Mouse (Mus musculus): ENCODE measurements around the gene Gm10322.
A peak's percentile ranks its signal among the peaks of the same experiment; 100 is the strongest.

The Gm10322 gene

DNA sequence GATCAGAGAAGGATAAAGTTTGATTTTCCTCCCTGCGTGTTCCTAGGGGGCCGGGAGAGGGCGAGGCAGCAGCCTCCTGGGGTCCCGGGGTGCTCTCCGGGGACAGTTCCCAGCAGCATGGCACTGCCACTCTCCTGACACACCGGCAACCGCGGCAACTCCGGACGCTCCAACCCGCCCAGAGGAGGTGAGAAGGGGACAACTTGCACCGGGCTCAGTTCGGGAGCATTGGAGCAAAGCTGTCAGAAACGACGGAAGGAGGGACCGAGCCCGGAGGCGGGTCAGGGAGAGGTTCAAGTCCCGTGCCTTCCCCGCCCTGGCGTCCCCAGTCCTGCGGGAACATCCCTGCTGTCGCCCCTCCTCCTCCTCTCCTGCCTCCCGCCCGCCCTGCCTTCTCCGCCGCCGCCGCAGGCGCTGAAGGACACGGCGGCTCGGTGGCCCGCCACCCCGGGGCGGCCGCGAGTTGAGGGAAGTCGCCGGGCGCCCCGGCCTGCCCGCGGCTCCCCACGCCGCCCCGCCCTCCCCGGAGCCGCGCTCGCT lies at the start of gene Gm10322:
TSS of gene Gm10322 (plus strand) at position 83 of the 540 bp plus-strand sequence.
- DNase-seq: peak; percentile 77

DNA sequence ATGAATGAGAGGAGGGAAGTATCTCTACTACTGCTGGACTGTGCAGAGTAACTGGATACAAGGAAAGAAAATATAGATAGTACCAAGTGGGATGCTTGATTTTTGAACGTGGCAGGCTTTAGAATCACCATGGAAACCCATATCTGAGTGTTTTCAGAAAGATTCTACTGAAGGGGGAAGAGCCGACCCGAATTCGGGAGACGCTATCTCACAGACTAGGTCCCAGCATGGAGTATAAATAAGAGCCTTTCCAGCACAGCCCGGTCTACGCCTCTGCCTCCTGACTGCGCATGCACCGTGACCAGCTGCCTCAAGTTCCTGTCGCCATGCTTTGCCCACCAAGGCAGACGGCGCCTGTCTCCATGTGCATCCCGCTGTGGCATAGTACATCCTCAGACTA lies 48.9 kb upstream of the Gm10322 start:
- DNase-seq: no peak

DNA sequence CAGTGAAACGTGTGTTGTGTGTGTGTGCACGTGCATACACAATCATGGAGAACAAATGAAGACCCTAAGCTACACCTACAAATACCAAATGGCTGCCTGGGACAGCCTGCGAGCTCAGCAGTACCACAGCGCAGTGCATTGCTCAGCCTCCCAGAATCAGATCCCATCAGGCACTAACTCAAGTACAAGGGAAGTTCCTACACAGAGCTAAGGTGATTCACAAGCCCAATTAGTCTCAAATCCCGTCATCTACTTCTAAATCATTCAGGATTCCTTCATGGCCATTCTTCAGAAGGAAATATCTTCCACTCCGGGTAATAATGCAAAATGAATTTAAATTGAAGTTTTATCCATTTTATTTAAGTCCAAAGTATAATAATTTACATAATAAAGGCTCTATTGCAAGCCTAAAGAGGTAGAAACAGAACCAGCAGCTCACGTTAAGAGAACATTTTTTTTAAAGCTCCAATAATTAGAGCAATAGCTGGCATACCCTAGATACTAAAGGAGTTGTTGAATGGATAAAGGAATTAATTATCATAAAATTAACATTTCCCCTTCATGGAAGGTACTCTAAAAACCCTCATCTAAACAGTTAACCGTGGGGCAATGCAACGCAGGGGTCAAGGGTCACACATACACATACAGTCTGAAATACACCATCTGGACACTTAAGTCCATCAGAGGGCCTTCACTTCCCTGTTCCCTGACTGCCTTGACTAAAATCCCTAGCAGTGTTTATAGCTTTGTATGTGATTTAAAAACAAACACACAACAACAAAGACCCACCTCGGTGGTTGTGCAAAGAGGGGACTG lies 47.0 kb upstream of the Gm10322 start:
- DNase-seq: no peak

DNA sequence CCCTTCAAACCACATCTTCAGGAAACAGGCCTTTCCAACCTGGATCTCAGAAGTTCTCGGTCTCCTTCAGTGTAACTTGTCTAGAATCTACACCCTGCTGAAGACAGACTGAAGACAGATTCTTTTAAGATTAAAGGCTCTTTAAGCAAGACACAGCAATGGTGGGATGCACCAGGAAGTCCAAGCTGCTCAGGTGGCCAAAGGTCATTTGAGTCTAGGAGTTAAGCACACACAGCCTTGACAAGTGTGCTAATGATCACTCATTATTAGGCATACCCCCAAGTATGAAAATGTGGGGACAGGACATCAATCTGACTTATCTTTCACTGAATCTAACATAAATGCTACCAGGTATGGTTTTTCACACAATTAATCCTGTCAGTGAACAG lies 46.4 kb upstream of the Gm10322 start:
- no peak for DNase-seq

DNA sequence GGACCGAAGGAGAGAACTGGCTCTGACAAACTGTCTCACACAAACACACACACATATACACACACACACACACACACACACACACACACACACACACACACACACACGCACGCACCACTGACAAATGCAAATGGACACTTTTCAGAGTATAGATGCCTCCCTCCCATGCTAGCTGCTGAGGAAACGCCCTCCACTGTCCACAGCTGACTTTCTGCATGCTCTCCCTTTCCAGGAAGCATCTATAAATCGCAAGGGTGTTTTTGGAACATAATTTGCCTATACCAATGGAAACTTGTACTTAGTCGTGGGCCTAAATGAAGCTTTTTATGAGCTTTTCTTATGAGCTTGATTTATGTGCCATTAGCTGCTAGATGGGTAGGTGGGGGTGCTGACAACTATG lies 45.5 kb upstream of the Gm10322 start:
- no peak for DNase-seq

DNA sequence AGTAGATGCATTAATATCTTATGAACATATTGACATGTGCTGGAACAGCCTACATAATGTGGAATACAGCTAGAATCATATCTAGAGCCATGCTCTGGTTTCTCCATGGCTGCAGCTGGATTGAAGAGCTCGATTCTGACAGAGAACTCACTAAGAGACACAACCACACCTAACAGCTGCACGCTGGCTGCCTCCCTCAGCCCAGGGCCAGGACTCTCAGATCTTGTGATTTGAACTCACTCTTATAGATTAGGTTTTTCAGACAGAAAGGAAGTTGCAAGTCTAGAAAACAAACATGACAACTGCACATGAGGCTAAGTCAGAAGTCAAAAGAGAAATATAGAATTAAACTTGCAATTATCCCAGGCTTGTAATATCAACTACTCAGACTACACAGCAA lies 45.1 kb upstream of the Gm10322 start:
- peak; percentile 38 for DNase-seq

DNA sequence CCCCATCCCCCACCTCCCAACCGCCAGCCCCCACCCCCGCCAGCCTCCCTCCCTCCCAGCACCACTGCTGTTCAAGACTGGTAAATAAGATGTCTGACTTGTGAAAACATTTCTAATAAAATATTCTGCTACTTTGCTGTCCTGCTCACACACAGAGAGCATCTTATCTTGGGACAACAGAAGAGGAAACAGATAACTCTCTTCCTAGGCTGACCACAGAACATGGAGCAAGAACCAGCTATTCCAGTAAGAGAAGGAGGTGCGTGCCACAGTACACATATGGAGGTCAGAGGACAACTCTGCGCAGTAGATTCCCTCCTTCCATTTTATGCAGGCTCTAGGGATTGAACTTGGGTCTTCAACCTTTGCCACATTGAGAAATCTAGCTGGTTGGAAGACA lies 44.6 kb upstream of the Gm10322 start:
- no peak for DNase-seq

DNA sequence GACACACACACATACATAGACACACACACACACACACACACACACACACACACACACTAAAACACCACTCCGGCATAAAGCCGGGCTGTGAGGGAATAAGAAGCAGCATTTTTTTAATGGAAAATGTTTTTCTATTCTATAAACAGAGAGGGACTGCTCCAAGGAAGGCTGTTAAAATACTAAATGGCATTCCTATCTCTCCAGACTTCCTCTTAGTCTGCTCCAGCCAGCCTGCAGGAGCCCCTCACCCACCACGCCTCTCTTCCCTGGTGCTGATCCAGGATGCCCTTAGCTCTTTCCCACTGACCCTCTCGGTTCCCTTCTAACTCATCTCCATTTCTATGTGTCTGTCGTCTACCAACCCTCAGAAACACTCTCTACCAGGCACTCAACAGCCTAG lies 43.9 kb upstream of the Gm10322 start:
- DNase-seq: no peak

DNA sequence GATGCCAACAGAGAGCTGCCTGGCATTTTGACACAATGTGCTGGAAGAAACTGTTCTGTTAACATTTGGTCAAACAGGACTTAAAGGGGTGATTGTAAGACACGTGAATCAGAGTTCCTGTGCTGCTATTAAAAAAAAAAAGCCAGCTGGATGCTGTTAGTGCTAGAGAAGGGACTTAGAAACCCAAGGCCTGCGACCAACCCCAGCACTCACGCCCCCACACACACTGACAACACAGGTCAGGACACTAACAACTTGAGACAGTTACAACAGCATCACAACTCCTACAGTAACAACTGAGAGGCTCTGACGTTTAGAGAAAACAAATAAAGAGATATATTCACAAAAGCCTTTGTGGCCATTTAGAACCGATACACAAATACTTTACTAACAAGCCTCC lies 39.6 kb upstream of the Gm10322 start:
- DNase-seq: no peak

DNA sequence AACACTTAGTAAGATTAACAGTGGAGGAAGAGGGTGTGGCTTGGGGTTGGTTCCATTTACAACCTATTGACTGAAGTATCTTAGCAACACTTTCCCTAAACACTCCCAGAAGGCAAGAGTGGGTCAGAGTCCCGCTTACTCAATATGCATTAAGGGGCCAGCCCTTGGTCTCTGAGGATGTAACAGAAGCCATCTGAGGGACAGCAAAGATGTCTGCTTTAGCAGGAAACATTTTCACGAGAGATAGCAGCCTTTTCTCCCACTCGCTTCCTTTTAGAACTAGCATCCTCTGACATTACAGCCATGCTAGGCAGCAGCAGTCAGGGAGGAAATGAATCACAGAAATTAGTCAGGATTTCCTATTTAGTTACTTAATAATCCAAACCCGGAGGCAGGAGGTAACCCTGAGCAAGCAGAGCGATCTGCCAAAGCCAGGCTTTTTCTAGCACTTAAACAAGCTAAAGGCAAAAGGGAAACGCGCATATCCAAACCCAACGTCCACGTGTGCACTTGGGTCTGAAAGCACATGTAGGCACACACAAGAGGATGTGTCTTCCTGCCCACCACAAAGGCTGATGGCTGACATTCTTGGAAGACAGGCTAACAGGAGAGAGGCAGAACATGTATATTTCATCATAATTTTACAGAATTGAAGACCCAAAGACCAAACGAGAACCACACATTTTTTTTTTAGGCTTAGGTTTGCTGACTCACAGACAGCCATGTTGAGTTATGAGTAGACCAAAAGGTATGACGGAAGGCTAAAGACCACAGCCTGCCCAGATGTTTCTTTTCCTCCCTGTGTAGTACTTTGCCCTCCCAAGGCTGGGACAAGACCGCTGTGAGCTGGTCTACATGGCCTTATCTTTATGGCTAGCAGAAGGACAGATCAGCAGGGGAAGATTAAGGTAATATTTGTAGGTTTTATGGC lies 37.7 kb upstream of the Gm10322 start:
- DNase-seq: no peak

DNA sequence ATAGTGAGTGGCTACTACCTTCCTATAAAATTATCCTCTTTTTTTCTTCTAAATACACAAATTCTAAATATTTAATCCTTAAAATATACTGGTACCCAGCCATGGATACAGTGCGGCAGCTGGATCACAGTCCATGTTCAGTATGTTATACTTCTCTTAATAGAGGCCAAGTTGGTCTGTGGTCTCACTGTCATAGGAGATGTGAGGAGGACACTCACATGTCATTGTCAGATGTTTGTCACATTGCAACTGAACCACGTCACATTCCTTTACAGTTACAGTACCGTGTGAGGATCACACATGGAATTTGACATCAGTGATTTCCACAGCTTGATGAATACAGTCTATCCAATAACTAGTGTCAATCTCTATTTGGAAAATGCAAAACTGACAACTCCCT lies 36.2 kb upstream of the Gm10322 start:
- DNase-seq: no peak

DNA sequence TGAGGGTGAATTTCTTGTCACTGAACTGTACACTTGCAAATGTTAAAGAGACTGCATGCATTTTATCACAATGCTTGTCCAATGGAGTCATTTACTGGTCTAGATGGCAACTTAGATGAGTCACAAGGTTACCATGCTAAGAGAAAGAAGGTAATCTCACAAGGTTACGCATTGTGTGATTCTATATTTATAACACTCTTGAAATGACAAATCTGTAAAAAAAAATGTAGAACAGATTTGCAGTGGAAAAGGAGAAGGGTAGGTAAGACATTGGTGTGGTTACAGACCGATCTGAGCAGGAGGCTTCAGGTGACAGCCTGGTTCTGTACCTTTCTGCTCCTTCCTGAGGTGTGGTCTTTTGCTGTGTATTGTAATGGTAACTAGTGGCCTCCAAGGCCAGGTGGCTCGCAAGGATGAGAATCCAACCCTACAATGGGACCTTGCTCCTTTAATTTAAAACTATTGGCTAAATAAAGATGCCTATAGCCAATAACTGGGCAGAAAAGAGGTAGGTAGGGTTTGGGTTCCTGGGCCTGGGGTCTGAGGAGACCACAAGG lies 35.2 kb upstream of the Gm10322 start:
- no peak for DNase-seq

DNA sequence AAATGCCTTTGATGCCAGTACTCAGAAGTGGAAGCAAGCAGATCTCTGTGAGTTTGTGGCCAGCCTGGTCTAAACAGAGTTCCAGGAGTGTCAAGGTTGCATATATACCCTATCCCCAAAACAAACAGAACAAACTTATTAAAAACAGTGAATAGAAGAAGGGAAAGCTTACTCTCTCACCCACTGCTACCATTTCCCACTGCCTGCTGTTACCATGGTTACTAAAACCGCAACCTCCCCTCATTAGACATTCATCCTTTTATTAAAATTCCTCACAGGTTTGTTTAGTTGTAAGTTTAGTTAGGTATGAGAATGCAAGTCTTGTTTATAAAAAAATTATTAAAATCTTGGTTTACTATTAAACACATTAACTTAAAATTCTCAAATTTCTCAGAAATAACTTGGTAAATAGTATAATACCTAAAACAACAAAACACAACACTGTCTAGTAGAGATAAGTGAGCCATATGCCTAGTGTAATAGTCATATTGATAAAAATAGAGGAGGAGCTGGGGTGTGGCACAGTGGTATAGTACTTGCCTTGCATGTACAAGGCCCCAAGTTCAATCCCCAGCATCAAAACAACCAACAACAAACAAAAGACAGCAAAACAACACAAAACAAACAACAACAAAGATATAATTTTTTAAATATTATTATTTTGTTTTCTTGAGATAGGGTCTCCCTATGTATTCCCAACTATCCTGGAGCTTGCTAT lies 33.9 kb upstream of the Gm10322 start:
- no peak for DNase-seq

DNA sequence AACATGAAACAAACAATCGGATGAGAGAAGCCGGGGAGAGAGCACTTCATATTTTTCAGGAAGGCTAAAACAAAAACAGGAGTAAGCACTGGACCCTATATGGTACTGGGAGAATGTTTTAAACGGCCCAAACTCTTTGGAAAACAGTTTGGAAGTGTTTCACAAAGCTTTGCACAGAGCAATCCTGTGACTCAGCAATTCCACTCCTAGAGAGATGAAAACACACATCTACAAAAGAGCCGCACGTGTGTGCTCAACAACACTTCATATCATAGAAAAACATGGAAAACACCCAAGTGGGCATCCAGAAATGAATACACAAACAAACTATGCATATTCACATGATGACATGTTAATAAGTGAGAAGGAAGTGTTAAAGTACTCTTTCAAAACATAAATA lies 30.2 kb upstream of the Gm10322 start:
- DNase-seq: no peak

DNA sequence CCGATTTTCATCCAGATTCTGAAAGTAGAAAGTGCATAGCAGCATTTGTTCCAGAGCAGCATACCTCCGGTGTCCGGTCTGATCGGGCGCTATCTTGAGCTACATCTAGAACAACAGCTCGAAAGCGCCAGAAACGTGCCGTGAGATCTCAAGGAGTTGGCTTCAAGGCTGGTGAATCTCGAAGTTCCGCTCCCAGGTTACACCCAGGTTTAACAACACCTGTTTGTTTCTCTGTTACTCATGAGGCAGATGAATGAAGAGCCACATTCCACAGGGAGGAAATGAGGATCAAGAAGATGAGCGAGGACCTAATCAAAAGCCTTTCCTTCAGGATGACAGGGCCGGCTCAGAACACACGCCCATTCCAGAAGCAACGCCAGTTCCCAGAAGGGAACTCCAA lies 29.0 kb upstream of the Gm10322 start:
- DNase-seq: no peak

DNA sequence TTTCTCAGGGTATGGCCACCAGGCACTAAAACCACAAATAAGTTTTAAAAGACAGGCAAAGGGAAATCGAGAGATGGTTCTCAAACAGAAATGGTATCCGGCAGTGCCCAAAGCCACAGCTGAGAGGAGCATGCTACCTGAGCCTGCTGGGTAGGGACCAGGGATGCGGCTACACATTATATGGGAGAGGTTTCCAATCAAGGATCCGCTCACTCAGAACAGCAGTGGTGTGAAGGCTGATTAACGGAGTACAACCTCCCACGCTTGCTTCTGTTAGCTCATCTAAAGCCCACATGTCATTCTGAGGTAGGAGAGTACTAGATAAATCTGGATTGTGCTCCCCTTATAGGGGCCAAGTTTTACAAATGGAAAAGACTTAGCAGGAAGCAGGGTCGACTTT lies 27.7 kb upstream of the Gm10322 start:
- no peak for DNase-seq

DNA sequence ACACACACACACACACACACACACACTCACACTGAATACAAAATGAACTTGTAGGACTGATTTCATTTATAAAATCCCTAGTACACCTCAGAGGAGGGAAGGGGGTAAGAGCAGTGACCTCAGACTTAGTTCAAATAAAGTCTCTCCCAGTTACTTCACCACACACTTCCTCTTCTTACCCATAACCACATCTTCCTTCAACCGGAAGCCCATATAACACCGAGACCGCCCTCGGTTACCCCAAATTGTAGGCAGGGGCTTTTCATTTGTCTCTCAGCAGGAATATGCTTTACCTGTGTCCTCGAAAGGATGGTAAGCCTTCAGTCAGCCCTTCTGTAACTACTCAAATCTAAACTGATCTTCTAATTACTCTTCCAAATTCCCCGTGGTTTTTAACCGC lies 26.4 kb upstream of the Gm10322 start:
- peak; percentile 70 for DNase-seq

DNA sequence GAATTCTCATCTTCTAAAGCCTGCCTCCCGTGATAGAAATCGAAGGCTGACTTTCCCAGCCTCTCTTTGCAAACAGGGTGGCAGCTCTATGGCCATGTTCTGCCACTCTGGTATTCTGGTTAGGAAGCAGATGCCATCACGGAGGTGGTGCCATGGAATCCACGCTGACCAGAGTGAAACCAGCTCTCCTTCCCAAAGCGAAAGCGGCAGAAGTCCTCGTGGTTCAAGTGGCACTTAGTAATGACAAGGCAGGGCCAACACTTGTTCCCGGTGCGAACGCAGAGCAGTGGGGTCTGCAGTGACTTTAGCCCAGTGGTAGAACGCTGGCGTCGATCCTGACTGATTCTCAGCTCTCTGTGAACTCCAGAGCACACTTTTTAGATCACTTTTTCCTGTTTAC lies 26.0 kb upstream of the Gm10322 start:
- peak; percentile 23 for DNase-seq

DNA sequence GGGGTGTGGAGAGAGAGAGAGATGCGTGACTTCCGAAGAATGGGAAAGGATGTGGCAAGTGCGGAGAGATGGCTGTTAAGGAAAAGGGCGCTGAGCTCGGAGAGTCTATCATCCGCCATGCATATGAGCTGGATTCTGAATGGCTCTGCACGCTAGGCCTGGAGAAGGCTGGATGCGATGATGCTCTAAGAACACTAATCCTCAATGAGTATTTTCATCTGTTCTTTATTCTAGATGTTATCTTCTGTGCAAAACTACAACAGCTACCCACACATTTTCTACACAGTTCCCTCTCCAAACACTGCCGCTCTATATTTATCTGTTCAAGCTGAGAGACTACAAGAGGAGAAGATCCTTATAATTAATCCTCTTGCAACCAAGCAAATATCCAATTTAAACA lies 25.3 kb upstream of the Gm10322 start:
- DNase-seq: no peak

DNA sequence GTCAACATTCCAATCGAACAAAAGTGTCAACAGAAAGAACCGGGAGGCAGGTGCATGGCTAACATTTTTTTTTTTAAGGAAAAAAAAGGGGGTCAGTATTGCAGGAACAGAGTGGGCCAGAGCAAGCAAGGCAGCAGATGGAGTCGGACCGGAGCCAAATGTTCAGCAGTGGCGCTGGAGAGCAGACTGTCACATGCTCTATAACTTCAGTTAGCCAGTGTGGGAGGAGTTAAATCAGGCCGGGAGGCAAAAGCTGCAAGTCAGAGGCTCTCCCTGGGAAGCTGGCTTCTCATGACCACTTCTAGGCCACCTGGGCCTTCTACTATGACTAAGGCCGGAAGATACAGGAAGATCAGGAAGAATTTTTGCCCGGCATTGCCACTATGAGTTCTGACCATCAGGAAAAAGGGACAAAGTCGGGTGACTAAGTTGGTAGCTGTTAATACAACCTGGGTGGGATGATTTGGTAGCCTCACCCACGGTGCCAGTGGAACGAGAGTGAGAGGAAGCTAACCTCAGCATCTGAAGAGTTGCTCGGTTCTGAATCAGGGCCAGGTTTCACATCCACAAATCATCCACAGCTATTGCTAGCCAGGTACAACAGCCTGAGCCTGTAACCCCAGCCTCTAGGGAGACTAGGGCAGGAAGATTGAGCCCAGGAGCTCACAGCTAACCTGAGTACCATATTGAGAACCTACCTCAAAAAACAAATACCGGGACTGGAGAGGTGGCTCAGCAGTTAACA lies 21.9 kb upstream of the Gm10322 start:
- DNase-seq: no peak

DNA sequence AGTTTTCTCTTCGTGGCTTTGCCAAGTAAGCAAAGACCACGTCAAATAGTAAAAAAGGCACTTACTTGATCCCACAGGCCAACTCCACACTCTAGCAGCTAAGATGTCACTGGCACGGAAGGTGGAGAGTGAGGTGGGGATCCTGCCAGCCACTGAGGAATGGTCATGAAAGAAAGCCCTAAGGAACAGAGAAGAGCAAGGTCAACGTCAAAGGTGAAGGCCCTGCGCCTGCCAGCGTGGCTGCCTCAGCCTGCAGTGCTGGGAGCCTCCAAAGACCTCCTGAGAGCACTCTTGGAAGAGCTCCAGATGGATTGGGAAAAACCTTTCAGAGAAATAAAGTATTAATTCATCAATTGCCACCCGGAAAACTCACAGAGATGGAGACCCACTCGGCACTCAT lies 15.3 kb upstream of the Gm10322 start:
- no peak for DNase-seq

DNA sequence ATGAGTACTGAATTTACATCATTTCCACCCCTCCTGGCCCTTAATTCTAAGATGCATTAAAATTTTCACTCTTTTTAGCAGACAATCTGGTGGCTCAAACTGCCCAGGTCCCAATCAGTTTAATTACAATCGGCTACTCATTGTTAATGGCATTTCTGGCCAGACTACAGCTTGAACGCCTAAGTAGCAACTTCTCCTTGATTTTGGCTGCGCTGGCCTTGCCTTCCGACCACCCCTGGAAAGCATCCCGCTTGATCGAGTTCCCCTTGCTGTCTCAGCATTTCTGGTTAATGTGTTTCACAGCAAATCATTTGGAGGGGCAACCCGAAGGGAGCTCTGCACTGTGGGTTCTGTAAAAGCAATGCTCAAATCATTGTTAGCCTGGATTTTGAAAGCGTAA lies 13.8 kb upstream of the Gm10322 start:
- DNase-seq: no peak
